Mouse (Mus musculus): ENCODE results near the gene Pak1. TPM values are rescaled to one million over a fixed set of nuclear protein-coding genes. Genes with fewer than 3 reads are reported as not detected.

The Pak1 gene
- 1.6 and 11.7 TPM in 2 replicates for polyA plus RNA-seq (2012; rRNA removed; ENCODE audit: low replicate concordance)

DNA sequence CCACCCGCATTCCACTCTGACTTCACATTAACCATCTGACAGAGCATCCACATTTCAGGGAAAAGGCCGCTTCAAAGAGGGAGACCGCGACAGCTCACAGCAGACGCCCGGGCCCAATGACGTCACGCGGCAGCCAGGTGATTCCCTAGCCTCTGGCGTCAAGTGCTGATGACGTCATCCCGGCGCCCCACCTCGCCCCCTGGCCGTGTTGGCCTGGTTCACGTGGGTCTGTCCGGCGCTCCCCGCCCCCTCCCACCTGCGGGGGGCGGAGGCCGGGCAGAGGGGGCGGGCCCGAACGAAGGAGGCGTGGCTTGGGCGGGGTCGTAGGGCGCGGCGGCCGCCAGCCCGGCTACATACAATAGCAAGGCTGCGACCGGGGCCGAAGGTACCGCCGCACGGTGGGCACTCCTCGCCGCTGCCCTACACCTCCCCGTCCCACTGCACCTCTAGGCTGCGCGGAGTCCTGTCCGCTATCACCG, at the start of gene Pak1:
TSS of gene Pak1 (plus strand) at position 352 of the 479 bp plus-strand sequence.

DNA sequence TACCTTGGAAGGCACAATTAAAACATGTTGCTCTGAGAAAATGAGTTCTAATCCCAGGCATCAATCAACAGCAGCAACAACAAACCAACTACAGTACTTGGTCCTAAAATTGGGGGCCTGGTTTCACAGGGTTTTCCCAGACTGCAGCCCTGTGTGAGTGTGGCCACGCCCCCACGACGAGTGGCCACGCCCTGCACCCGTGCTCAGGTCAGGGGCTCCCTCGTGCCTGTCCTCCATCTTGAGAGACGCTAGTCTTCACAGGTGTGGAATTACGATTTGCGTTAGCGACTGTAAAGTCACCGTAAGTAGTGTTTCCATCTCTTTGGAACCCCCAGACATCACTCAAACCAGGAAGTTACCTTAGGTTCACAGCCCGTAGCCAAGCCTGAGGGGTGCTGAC, 131.4 kb downstream of the Pak1 start, which contains the start of gene Gdpd4:
TSS of gene Gdpd4 (plus strand) at position 214 of the 400 bp plus-strand sequence.

Other genes with a start within 250 kb of the Pak1 start
- 64.8 and 129 TPM in 2 replicates for gene Aamdc, start 209.0 kb upstream of the Pak1 start, polyA plus RNA-seq (2012; rRNA removed; ENCODE audit: low replicate concordance)
- 1.6 and 3.5 TPM in 2 replicates for gene Rsf1, start 208.7 kb upstream of the Pak1 start, polyA plus RNA-seq (2012; rRNA removed; ENCODE audit: low replicate concordance)
- gene Clns1a, start 91.9 kb upstream of the Pak1 start, polyA plus RNA-seq (2012; rRNA removed; ENCODE audit: low replicate concordance) = 27.7 and 43.1 TPM in 2 replicates
- gene Aqp11, start 50.3 kb upstream of the Pak1 start, polyA plus RNA-seq (2012; rRNA removed; ENCODE audit: low replicate concordance) = 17.5 and 20.0 TPM in 2 replicates
- gene Gdpd4, start 131.4 kb downstream of the Pak1 start, polyA plus RNA-seq (2012; rRNA removed; ENCODE audit: low replicate concordance) = not detected in 2 replicates

All from subcutaneous adipose tissue, adult 2 months (tissue).